Mouse (Mus musculus) v-Abl transformed pro-B cells (cell line): ENCODE data around the gene Gm38392.
"Not testable (repeated sequence)": the region's sequence is repeated elsewhere in the genome, so short reads cannot be mapped to it uniquely, and the experiment has no call there.

Experiments
- in situ Hi-C, 2 experiments: fragments of 400-800 bp; cut with MboI; formaldehyde crosslinking; loops; one replicate each; pipeline ENCODE4 v1.15.1; 2025; ENCODE audit not compliant: unreplicated experiment in 2 of 2

Gm38392 gene

GRCm38 (mm10) chr3:88287110-88287509 lies at the start of gene Gm38392:
Gene Gm38392, minus strand, starts transcription at chr3:88287210.
- in situ Hi-C loops: no loop called here

- in situ Hi-C loops: no loop called here
These were observed 49.3 kb upstream of the Gm38392 start, which contains the start of the genes Tmem79 and Smg5 for GRCm38 (mm10) chr3:88336058-88337013. Gene Tmem79, minus strand, starts transcription at chr3:88336148. Gene Smg5, plus strand, starts transcription at chr3:88336260.

- in situ Hi-C loops: no loop called here
These were observed 48.5 kb upstream of the Gm38392 start for GRCm38 (mm10) chr3:88335436-88336053.

GRCm38 (mm10) chr3:88334902-88335435 lies 48.0 kb upstream of the Gm38392 start:
- in situ Hi-C loops: loop anchor here (5.0 kb wide), 2 partner anchors 72 to 137 kb away; no protein-coding TSS in a partner anchor

GRCm38 (mm10) chr3:88334029-88334658 lies 47.1 kb upstream of the Gm38392 start:
- in situ Hi-C loops: loop anchor here (5.0 kb wide), 2 partner anchors 73 to 138 kb away; no protein-coding TSS in a partner anchor

GRCm38 (mm10) chr3:88331282-88331681 lies 44.3 kb upstream of the Gm38392 start:
- in situ Hi-C loops: loop anchor here (5.0 kb wide), 2 partner anchors 76 to 141 kb away; no protein-coding TSS in a partner anchor

- in situ Hi-C loops: no loop called here
These were observed 41.9 kb upstream of the Gm38392 start for GRCm38 (mm10) chr3:88328956-88329355.

GRCm38 (mm10) chr3:88324951-88325405 lies 38.0 kb upstream of the Gm38392 start, which contains the start of gene Glmp:
Gene Glmp, plus strand, starts transcription at chr3:88325023.
- in situ Hi-C loops: loop anchor here in 1 of 2 experiments (25.0 kb wide), 2 partner anchors 737 to 1712 kb away; no protein-coding TSS in a partner anchor

- in situ Hi-C loops: no loop called here
These were observed 12.2 kb upstream of the Gm38392 start for GRCm38 (mm10) chr3:88299172-88299571.

- in situ Hi-C loops: no loop called here
These were observed 10.4 kb upstream of the Gm38392 start for GRCm38 (mm10) chr3:88297321-88297851.

- in situ Hi-C loops: no loop called here
These were observed 9.7 kb upstream of the Gm38392 start, which contains the start of the genes Tsacc and Cct3 for GRCm38 (mm10) chr3:88296561-88297318. Gene Tsacc, minus strand, starts transcription at chr3:88296999. Gene Cct3, plus strand, starts transcription at chr3:88297116.

GRCm38 (mm10) chr3:88296110-88296560 lies 9.1 kb upstream of the Gm38392 start:
- in situ Hi-C loops: no loop called here

GRCm38 (mm10) chr3:88295272-88295671 lies 8.3 kb upstream of the Gm38392 start:
- in situ Hi-C loops: not testable (repeated sequence)

GRCm38 (mm10) chr3:88291970-88292369 lies 5.0 kb upstream of the Gm38392 start:
- in situ Hi-C loops: no loop called here

- in situ Hi-C loops: not testable (repeated sequence)
These were observed 1.2 kb upstream of the Gm38392 start for GRCm38 (mm10) chr3:88288133-88288713.

- in situ Hi-C loops: not testable (repeated sequence)
These were observed 1.5 kb downstream of the Gm38392 start for GRCm38 (mm10) chr3:88285565-88285895.

GRCm38 (mm10) chr3:88284815-88285564 lies 2.0 kb downstream of the Gm38392 start:
- in situ Hi-C loops: not testable (repeated sequence)
